Mouse (Mus musculus): Measurements from ENCODE around the gene Polg2.
"Not testable (repeated sequence)": the region's sequence is repeated elsewhere in the genome, so short reads cannot be mapped to it uniquely, and the experiment has no call there.

The Polg2 gene

GRCm38 (mm10) chr11:106779388-106780088, at the start of gene Polg2:
TSS of gene Polg2 (minus strand) at chr11:106779537.
- peak; percentile 88 for DNase-seq

DNA sequence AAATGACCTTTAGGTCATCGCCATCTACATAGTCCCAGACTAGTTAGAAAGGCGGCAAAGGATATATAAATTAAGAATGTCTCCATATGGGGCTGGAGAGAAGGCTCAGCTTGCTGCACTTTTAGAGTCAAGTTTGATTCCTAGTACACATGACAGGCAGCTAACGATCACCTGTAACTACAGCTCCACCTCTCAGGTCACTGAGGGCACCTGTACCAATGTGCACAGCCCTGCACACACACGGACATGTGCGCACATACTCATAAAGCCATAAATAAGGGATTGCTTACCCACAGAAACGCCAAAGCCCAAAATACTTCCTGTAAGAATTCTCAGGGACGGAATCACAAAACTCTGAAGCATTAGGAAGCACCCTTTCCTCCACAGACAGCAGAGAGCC, 48.7 kb upstream of the Polg2 start:
- no peak for DNase-seq

GRCm38 (mm10) chr11:106824403-106824802, 45.1 kb upstream of the Polg2 start:
- no peak for DNase-seq

GRCm38 (mm10) chr11:106823741-106824140, 44.4 kb upstream of the Polg2 start:
- DNase-seq: no peak

- DNase-seq: no peak
These were observed 43.6 kb upstream of the Polg2 start for GRCm38 (mm10) chr11:106822911-106823310.

DNA sequence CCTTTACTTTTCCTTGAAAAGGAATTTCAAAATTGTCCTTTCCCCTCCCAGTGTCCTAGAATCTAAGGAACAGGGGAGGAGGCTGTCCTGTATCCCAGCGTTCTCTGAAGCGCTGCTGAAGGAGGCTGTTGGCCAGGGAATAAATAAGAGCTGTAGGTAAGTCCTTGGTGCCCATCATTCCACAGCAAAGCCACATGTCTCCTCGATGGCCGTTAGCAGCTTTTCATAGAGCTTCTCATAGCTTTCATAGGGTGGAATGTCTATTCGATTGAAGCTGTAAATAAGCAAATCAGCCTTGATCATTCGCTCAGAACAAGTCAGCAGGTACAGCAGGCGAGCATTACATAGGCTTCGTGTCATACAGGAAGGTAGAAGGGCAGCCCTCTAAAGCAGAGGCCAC, 43.2 kb upstream of the Polg2 start:
- DNase-seq: no peak

DNA sequence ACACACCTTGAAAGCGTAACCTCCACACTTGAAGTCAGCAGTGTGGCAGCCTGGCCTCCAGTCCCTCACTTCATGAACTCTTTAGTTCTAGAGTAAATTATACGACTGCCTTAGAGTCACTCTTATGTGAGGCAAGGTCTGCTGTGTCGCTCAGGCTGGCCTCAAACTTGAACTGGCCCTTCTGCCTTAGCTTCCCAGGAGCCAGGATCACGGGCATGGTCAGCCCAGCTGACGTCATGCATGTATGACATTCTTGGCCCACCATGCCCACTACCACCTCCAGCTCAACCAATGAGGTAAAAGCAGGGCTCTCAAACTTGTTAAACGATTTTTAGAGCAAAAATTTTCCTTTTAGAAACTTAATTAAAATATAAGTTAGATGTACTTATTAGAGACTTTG, 42.1 kb upstream of the Polg2 start:
- DNase-seq: no peak

GRCm38 (mm10) chr11:106820972-106821371, 41.6 kb upstream of the Polg2 start:
- DNase-seq: peak; percentile 44

DNA sequence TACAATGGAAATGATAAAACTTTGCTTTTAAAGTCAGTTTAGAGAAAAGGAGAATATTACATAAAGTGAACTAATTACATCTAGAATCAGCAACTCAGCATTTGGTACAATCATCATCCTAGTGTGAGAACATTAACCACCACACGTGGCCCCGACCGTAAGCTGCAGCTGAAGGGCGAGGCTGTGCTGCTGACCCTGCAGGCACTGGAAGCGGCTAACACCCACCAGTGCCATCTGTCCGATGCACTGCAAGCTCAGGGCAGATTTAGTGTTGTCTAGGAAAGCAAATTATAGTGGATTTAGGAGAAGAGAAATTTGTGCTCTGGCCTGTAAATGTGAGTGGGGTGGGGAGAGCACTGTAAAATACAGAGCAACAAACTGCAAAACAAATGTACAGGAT, 40.9 kb upstream of the Polg2 start:
- no peak for DNase-seq

DNA sequence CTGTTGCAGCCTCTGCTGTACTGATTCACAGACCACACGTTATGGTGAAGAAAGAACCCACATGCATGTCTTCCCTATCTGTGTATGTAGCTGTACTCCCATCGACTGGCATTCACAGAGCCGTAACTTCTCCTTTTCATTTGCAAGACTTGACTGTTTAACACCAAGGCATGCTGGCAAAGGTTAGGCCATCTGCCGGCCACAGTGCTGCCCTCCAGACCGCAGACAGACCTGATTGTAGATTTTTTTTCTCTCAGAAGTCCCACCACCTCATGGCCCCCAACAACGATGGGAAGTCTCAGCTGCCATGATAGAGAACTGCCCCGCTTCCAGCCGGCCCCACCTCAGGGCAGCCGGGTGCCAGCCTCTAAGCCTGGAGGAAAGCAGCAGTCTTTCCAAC, 40.3 kb upstream of the Polg2 start:
- DNase-seq: no peak

DNA sequence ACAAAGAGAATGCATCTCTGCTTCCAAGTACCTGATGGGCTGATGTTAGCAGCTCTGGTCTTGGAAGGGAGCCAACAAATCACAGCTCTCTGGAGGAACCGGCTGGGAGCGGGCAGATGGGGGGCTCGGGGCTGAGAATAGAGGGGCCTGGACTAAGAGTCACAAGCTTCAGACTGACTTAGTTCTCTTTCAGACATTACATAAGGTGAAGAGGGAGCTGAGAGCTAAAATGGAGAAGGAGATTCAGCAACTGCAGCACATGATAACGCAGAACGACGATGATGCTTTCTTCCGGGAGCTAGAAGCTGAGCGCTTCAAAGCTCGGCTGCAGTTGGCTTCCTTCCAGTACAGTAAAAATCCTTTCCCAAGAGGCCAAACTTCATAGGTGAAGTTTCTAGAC, 39.0 kb upstream of the Polg2 start:
- no peak for DNase-seq

DNA sequence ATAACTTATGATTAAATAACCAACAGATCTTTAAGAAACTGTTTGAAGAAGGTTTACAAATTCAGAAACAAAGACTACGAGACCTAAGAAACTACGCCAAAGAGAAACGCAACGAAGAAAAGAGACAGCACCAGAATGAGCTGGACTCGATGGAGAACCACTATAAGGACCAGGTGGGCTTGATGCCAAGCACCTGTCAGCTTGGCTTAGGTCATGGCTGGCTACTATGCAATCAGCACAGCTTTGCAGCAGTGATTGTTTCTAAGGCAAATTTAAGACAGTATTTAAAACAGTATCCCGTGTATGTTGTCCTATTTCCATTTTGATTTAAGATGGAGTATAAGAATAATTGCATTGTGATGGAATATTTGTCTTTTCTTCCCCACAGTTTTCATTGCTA, 38.5 kb upstream of the Polg2 start:
- no peak for DNase-seq

DNA sequence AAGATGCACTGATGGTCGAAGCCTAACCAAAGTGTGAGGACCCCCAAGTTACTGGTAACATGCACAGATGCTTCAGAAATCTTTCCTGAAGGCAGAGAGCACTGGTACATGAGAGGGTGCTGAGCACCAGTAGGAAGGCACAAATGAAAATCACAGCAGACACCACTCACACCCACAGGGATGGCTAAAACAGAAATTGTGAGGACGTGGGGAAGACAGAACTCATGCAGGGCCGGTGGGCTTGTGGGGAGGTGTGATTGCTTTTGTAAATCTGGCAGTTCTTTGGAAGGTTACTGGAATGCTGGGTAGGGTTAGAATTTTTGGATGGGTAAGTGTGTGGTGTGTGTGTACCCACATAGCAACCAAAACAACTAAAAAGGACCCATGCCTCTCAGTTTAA, 37.8 kb upstream of the Polg2 start:
- DNase-seq: no peak

DNA sequence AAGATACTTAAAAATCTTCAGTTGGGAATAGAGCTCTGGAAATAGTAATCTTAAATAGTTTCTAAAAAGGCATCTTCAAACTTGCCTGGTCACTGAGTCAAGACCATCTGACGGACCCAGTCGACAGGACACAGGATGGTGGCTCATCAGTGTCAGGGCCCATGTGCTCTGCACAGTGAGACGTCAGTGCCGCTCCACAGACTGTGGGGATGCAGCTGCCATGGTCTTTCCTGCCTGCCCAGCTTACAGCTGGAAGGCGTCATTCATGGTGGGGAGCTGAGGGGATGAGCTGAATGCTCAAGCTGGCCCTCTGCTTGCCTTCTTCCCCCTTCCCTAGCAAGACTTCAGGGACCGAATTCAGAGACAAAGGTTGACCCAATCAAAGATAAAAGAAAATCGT, 37.0 kb upstream of the Polg2 start:
- DNase-seq: no peak

DNA sequence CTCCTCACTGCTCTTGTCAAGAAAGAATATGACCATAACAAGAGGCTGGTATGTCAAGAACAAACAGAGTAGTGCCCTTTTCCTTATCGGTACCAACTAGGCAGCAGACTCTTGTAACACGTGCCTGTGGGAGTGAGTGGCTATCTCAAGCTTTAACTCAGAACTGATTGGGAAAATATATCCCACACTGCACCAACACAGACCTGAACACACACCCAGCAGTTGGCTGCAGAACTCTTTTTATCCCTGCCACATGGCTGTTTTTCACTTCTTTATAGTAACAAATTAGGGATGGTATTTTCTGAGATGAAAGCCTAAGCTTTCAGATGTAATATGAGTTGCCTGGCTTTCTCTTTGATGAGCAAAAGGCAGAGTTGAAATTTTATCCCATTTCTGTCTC, 36.4 kb upstream of the Polg2 start:
- no peak for DNase-seq

DNA sequence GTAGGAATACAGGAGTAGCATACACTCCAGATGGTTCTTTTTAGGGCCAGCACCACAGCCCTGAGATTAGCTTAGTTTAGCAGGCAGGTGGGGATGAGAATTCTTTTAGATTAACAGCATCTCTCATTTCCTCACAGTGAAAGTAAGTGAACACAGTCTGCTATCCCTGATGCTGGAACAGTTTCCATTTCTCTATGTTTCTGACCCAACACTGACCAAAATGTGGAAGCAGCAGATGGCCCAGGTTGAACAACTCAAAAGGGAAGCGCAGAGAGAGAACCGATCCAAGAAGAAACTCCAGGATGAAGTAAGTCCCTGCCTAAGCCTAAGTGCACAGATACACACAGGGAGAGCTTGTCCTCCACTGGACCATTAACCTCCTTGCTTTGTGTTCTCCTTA, 36.0 kb upstream of the Polg2 start:
- no peak for DNase-seq

- no peak for DNase-seq
These were observed 35.4 kb upstream of the Polg2 start for GRCm38 (mm10) chr11:106814601-106815320.

GRCm38 (mm10) chr11:106812410-106813136, 33.2 kb upstream of the Polg2 start:
- DNase-seq: no peak

DNA sequence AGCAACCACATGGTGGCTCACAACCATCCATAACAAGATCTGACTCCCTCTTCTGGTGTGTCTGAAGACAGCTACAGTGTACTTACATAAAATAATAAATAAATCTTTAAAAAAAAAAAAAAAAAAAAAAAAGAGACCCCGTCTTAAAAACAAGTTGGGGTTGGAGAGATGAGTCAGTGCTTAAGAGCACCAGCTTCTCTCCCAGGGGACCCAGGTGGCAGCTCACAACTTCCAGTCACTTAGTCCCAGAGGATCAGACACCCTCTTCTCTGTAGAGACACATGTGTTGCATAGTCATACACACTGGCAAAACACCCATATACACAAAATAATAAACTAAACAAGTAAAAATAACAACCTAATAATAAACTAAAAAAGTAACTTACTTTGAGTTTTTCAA, 28.1 kb upstream of the Polg2 start:
- DNase-seq: not testable (repeated sequence)

- DNase-seq: no peak
These were observed 22.8 kb upstream of the Polg2 start for GRCm38 (mm10) chr11:106802069-106802627.

GRCm38 (mm10) chr11:106795679-106796078, 16.3 kb upstream of the Polg2 start:
- no peak for DNase-seq

DNA sequence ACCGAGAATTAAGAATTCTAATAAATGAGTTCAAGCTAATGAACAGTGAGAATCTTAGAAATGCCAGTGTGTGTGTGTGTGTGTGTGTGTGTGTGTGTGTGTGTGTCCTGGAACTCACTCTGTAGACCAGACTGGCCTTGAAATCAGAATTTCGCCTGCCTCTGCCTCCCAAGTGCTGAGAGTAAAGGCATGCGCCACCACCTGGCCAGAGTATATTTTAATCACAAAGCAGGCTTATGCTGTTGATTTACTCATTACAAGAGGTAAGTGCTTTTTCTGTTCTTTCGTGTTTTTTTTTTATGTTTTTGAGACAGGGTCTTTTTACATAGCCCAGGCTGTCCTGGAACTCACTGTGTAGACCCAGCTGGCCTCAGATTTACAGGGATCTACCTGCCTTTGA, 14.5 kb upstream of the Polg2 start:
- DNase-seq: no peak

GRCm38 (mm10) chr11:106789649-106790048, 10.3 kb upstream of the Polg2 start:
- no peak for DNase-seq

All from right cerebral cortex, postnatal 4 days (tissue).